Mouse (Mus musculus) mouse trophoblast stem cell (cell line): ENCODE results near the gene Wnt5b.

Experiments
- in situ Hi-C, 2 experiments: fragments of 300-500 bp; cut with MseI, MboI; formaldehyde crosslinking; loops; 2 replicates in 1 of 2; 3 replicates in 1 of 2; pipeline ENCODE4 v1.15.1; 2025

Gene Wnt5b

GRCm38 (mm10) chr6:119521931-119522391 lies 22.2 kb downstream of the Wnt5b start:
- in situ Hi-C loops, result no loop called here

- in situ Hi-C loops, result no loop called here
These were observed 22.7 kb downstream of the Wnt5b start for GRCm38 (mm10) chr6:119521482-119521900.

- in situ Hi-C loops, result no loop called here
These were observed 23.4 kb downstream of the Wnt5b start for GRCm38 (mm10) chr6:119520731-119521130.

GRCm38 (mm10) chr6:119514085-119514484 lies 30.1 kb downstream of the Wnt5b start:
- in situ Hi-C loops, result no loop called here

- in situ Hi-C loops, result no loop called here
These were observed 30.7 kb downstream of the Wnt5b start for GRCm38 (mm10) chr6:119513452-119513851.

GRCm38 (mm10) chr6:119512701-119513100 lies 31.4 kb downstream of the Wnt5b start:
- in situ Hi-C loops, result no loop called here

- in situ Hi-C loops, result no loop called here
These were observed 34.6 kb downstream of the Wnt5b start for GRCm38 (mm10) chr6:119509437-119510037.

- in situ Hi-C loops, result no loop called here
These were observed 35.3 kb downstream of the Wnt5b start for GRCm38 (mm10) chr6:119508634-119509375.

GRCm38 (mm10) chr6:119508221-119508620 lies 35.9 kb downstream of the Wnt5b start:
- in situ Hi-C loops, result no loop called here

- in situ Hi-C loops, result no loop called here
These were observed 38.5 kb downstream of the Wnt5b start for GRCm38 (mm10) chr6:119505525-119506225.

GRCm38 (mm10) chr6:119504756-119505155 lies 39.4 kb downstream of the Wnt5b start:
- in situ Hi-C loops, result no loop called here

GRCm38 (mm10) chr6:119502031-119502430 lies 42.1 kb downstream of the Wnt5b start:
- in situ Hi-C loops, result no loop called here

- in situ Hi-C loops, result no loop called here
These were observed 44.1 kb downstream of the Wnt5b start for GRCm38 (mm10) chr6:119500086-119500485.

- in situ Hi-C loops, result loop anchor here in 1 of 2 experiments (25.0 kb wide), 1 partner anchor 413 kb away; the partner anchor contains the start of gene Rad52
These were observed 44.9 kb downstream of the Wnt5b start for GRCm38 (mm10) chr6:119499271-119499670.

- in situ Hi-C loops, result loop anchor here in 1 of 2 experiments (25.0 kb wide), 1 partner anchor 420 kb away; the partner anchor contains the start of gene Rad52
These were observed 51.5 kb downstream of the Wnt5b start for GRCm38 (mm10) chr6:119492630-119493014.

GRCm38 (mm10) chr6:119491997-119492629 lies 52.0 kb downstream of the Wnt5b start:
- in situ Hi-C loops, result loop anchor here in 1 of 2 experiments (25.0 kb wide), 1 partner anchor 420 kb away; the partner anchor contains the start of gene Rad52

GRCm38 (mm10) chr6:119491006-119491405 lies 53.1 kb downstream of the Wnt5b start:
- in situ Hi-C loops, result loop anchor here in 1 of 2 experiments (25.0 kb wide), 1 partner anchor 421 kb away; the partner anchor contains the start of gene Rad52

- in situ Hi-C loops, result loop anchor here in 1 of 2 experiments (25.0 kb wide), 1 partner anchor 422 kb away; the partner anchor contains the start of gene Rad52
These were observed 53.6 kb downstream of the Wnt5b start for GRCm38 (mm10) chr6:119490549-119490948.

- in situ Hi-C loops, result loop anchor here in 1 of 2 experiments (25.0 kb wide), 1 partner anchor 423 kb away; the partner anchor contains the start of gene Rad52
These were observed 54.4 kb downstream of the Wnt5b start for GRCm38 (mm10) chr6:119489765-119490164.

GRCm38 (mm10) chr6:119487619-119488018 lies 56.5 kb downstream of the Wnt5b start:
- in situ Hi-C loops, result loop anchor here in 1 of 2 experiments (25.0 kb wide), 1 partner anchor 425 kb away; the partner anchor contains the start of gene Rad52

- in situ Hi-C loops, result loop anchor here in 1 of 2 experiments (25.0 kb wide), 1 partner anchor 425 kb away; the partner anchor contains the start of gene Rad52
These were observed 57.1 kb downstream of the Wnt5b start for GRCm38 (mm10) chr6:119487085-119487458.
